Mouse (Mus musculus) cerebellum, adult 2 months (tissue): ENCODE results near the gene Lrrc71.

ENCODE experiments used
- CTCF ChIP-seq: fragments of 200-500 bp; IDR thresholded peaks from 2 replicates; pipeline ENCODE4 v1.5.1; 2011; ENCODE audit warnings: low read depth, mild to moderate bottlenecking, control low read depth, low read length, moderate library complexity, borderline replicate concordance; ENCODE audit not compliant: insufficient read depth
- POLR2A ChIP-seq: fragments of 200-500 bp; IDR thresholded peaks from 2 replicates; pipeline ENCODE4 v1.6.1; 2011; ENCODE audit warnings: low read length, control low read depth, borderline replicate concordance; ENCODE audit not compliant: insufficient read depth

GRCm38 (mm10) chr3:87767764-87768163 lies 19.3 kb upstream of the Lrrc71 start:
- TF ChIP-seq CTCF (no peak), POLR2A (no peak)
